Mouse (Mus musculus) spleen, postnatal 4 days (tissue): ENCODE results near the gene Slco2b1.

Experiments used
- DNase-seq, 2 experiments: peaks; one replicate each; pipeline ENCODE4 v3.0.0; 2022; ENCODE audit warnings: low spot score in 2 of 2

Slco2b1 gene

DNA sequence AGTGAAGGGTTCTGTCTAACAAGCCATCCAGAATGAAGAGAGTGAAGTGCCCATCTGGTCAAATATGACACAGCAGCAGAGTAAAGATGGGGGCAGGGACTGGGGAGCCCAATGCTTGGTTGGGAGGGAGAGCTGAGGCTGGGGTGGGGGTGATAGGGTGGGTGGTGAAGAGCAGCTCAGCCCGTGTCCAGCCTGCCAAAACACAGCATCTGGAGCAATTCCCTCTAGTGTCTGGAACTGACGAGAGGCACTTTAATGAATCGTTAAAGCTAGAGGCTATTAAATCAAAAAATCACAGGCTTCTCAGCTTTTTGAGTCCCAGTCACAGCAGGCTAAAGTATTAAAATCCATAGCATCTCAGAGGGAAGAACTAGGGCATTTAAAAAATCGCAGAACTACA lies 61.6 kb downstream of the Slco2b1 start:
- no peak for DNase-seq

- DNase-seq: no peak
Measured at GRCm38 (mm10) chr7:99648623-99649022, 62.5 kb downstream of the Slco2b1 start.

- no peak for DNase-seq
Measured at GRCm38 (mm10) chr7:99644701-99645100, 66.4 kb downstream of the Slco2b1 start.

DNA sequence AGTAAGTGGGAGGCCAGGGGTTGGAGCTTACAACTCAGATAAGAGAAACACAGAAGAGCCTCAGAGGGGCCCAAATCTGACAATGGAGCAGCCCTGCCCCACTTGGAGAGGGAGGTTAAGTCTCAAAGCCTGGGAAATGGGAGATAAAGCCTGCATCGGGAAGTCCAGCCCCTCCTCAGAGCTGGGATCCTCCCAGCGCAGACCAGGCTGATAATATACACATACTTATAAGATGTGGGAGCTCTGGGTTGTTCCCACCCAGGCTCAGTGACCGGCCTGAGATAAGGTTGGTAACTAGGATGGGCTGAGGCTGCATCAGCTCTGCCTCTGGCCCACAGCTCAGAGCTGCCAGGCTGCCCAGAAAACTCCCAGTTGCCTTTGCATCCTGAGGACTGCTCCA lies 69.1 kb downstream of the Slco2b1 start:
- peak in 1 of 2 experiments; percentile 32 for DNase-seq

- no peak for DNase-seq
Measured at GRCm38 (mm10) chr7:99641245-99641644, 69.9 kb downstream of the Slco2b1 start.

GRCm38 (mm10) chr7:99633966-99634665 lies 77.0 kb downstream of the Slco2b1 start:
- DNase-seq: peak in 1 of 2 experiments; percentile 57

- no peak for DNase-seq
Measured at GRCm38 (mm10) chr7:99632286-99632685, 78.9 kb downstream of the Slco2b1 start.

- peak in 1 of 2 experiments; percentile 59 for DNase-seq
Measured at GRCm38 (mm10) chr7:99627366-99627765, 83.8 kb downstream of the Slco2b1 start.

DNA sequence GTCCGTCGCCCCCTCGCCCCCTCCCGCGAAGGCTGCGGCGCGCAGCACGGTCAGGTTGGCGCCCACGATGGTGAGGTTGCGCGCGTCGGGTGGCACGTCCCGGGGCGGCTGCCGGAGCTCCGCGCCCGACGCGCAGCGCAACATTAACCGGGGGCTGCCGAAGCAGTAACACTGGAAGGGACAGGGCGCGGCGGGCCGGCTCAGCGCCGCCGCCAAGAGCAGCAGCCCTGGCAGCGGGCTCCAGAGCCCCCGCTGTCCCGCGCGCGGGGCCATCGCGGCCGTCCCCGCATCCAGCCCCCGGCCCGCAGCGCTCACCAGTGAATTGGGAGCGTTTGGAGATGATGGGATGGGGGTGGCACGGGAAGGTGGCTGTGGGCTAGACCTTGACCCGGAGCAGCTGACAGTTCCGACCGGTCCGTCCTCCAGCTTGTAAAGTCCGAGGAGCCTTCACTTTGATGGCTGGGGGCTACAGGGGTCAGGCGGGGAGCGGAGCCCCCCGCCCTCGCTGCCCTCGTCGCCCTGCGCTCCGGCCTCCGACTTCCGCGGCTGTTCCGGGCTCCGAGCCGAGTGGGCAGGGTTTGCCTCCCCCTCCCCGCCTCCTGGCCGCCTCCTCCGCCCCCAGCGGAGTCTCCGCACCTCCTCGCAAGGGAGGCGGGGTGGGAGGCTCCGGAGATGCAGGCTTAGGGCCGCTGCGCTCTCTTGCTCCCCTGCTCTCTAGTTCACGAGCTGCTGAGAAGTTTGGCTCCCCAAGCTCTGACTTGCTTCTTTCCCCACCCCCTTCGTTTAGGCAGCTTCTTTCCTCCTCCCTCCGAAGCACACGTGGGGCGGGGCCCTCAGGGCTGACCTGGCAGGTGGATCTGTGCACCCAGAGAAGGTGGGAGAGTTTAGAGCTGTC lies 84.5 kb downstream of the Slco2b1 start, which contains the start of gene Tpbgl:
Tpbgl (minus strand) TSS at position 728 of the 895 bp plus-strand sequence.
- DNase-seq: peak in 1 of 2 experiments; percentile 63

DNA sequence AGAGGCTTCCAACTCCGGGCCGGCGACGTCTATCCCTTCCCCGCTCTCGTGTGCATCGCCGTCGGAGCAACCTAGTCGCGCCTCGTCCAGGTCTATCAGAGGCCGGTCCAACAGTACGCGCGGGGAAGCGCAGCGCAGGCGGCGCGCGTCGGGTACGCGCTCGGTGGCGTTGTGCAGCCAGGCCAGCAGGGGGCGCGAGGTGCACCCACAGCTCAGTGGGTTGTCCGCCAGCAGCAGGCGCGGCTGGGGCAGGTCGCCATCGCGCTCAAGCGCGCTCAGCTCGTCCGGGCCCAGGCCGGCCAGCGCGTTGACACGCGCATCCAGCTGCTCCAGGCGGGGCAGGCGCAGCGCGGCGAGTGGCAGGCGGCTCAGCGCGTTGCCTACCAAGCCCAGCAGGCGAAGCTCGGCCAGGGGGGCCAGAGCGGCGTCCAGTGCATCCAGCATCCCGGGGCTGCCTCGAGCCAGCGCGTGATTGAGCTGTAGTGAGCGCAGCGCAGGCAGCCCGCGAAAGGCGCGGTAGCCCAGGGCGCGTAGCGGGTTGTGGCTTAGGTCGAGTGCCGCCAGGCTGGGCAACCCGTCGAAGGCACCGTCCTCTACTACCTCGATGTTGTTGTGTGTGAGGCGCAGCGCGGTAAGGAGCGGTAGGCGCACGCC lies 85.3 kb downstream of the Slco2b1 start:
- DNase-seq: peak; percentile 82 to 95

- DNase-seq: peak in 1 of 2 experiments; percentile 70
Measured at GRCm38 (mm10) chr7:99618860-99619259, 92.3 kb downstream of the Slco2b1 start.

DNA sequence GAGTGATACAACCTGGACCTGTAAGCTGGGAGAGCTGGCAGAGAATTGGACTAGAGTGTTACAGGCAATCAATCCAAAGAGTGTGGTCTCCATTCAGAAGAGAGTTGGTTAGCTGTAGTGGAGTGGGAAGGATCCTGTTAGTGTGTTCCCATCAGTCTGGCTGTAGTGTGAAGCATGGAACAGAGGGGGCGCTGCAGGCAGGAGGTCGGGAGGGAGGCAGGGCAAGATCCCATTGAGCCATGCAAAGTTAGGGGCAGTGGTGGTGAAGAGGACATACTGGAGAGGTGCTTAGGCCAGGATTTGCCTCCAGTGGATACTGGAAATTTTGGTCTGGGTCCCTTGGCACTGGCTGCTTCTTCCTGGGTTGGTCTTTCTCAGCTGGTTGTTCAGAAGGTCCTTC lies 92.9 kb downstream of the Slco2b1 start:
- DNase-seq: peak in 1 of 2 experiments; percentile 62
